ENCODE assay signal across 11 mouse cellular contexts in the genomic region with DNA sequence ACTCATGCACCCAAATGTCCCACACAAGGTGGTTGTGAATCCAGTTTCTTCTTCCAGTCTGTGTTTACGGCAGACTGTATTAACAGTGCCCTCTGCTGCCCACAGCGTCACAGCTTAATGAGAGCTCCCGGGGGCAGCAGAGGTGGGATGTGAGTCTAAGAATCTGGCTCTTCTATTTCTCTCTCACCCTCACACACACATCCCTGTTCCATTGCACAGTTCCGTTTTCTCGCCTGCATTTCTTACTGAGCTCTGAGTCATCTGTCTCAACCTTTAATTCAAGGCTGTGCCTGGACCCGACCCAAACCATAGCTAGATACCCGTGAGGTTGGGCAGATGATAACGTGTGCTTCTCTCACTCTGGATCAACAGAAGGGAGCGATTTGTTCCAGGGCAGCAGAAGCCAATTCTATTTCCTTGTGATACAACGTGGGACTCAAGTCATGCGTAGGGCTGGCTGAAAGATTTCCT. TPM values are rescaled to one million over a fixed set of nuclear protein-coding genes. Genes with fewer than 3 reads are reported as not detected.
DNase-seq lines count a peak whose midpoint lies in the region; ATAC-seq and TF ChIP-seq lines count a peak whose summit lies in the region.
"Had no signal": no experiment of that assay in that cellular context is flagged by ENCODE, and none has a peak within 500 bp of the region (broad histone marks: within the 10 kb centered on the region; RNA-seq: fewer than 3 reads in every experiment).

No protein-coding gene starts in this region.

- H3K4me2 ChIP-seq in forebrain, postnatal 0 days (ENCODE audit: low read depth) = no peak overlapping the region
- no peak overlapping the region for H3K4me2 ChIP-seq in forebrain, embryonic 13.5 days
- H3K4me2 ChIP-seq in embryonic facial prominence, embryonic 14.5 days (ENCODE audit: low read depth, low read length) = no peak overlapping the region
- H3K4me2 ChIP-seq: embryonic facial prominence, embryonic 15.5 days; liver, embryonic 15.5 days; stomach, embryonic 15.5 days had no signal

- no peaks in the 10 kb centered on the region for H3K4me1 ChIP-seq in forebrain, postnatal 0 days (ENCODE audit: insufficient read depth)
- H3K4me1 ChIP-seq in forebrain, embryonic 13.5 days = no peaks in the 10 kb centered on the region
- H3K4me1 ChIP-seq in embryonic facial prominence, embryonic 14.5 days (ENCODE audit: control insufficient read depth, insufficient read depth, low read length) = no peaks in the 10 kb centered on the region
- H3K4me1 ChIP-seq: embryonic facial prominence, embryonic 15.5 days; liver, embryonic 15.5 days; stomach, embryonic 15.5 days had no signal

- no peak overlapping the region for H3K9ac ChIP-seq in forebrain, postnatal 0 days
- no peak overlapping the region for H3K9ac ChIP-seq in forebrain, embryonic 13.5 days
- H3K9ac ChIP-seq in embryonic facial prominence, embryonic 14.5 days (ENCODE audit: low read depth, low read length) = no peak overlapping the region
- H3K9ac ChIP-seq: embryonic facial prominence, embryonic 15.5 days; liver, embryonic 15.5 days; stomach, embryonic 15.5 days had no signal

- H3K27ac ChIP-seq in forebrain, postnatal 0 days (ENCODE audit: low read depth, low read length) = no peak overlapping the region
- H3K27ac ChIP-seq in forebrain, embryonic 13.5 days = no peak overlapping the region
- H3K27ac ChIP-seq in embryonic facial prominence, embryonic 14.5 days (replicated peaks; ENCODE audit: low read depth, low read length) = no peak overlapping the region
- H3K27ac ChIP-seq: embryonic facial prominence, embryonic 15.5 days; liver, embryonic 15.5 days; stomach, embryonic 15.5 days had no signal

- 59% methylated on average over 11 of the region's 11 CpGs for WGBS in forebrain, postnatal 0 days
- 65% methylated on average over 11 of the region's 11 CpGs for WGBS in forebrain, embryonic 13.5 days
- 63% methylated on average over 11 of the region's 11 CpGs for WGBS in embryonic facial prominence, embryonic 14.5 days

- no peak overlapping the region for H3K4me3 ChIP-seq in forebrain, postnatal 0 days (ENCODE audit: low read depth, low read length)
- H3K4me3 ChIP-seq in forebrain, embryonic 13.5 days = no peak overlapping the region
- no peak overlapping the region for H3K4me3 ChIP-seq in embryonic facial prominence, embryonic 14.5 days (ENCODE audit: low read depth, low read length)
- H3K4me3 ChIP-seq: embryonic facial prominence, embryonic 15.5 days; liver, embryonic 15.5 days; stomach, embryonic 15.5 days had no signal

- no peaks in the 10 kb centered on the region for H3K36me3 ChIP-seq in forebrain, postnatal 0 days (ENCODE audit: insufficient read depth)
- H3K36me3 ChIP-seq in forebrain, embryonic 13.5 days (ENCODE audit: poor library complexity, severe bottlenecking) = no peaks in the 10 kb centered on the region
- no peaks in the 10 kb centered on the region for H3K36me3 ChIP-seq in embryonic facial prominence, embryonic 14.5 days (ENCODE audit: control insufficient read depth, insufficient read depth, low read length)
- H3K36me3 ChIP-seq: embryonic facial prominence, embryonic 15.5 days; liver, embryonic 15.5 days; stomach, embryonic 15.5 days had no signal

- no peaks in the 10 kb centered on the region for H3K27me3 ChIP-seq in forebrain, postnatal 0 days (ENCODE audit: insufficient read depth, low read length)
- H3K27me3 ChIP-seq in forebrain, embryonic 13.5 days = no peaks in the 10 kb centered on the region
- H3K27me3 ChIP-seq in embryonic facial prominence, embryonic 14.5 days (replicated peaks; ENCODE audit: control insufficient read depth, insufficient read depth, low read length) = no peaks in the 10 kb centered on the region
- H3K27me3 ChIP-seq: embryonic facial prominence, embryonic 15.5 days; liver, embryonic 15.5 days; stomach, embryonic 15.5 days had no signal

- TF ChIP-seq CTCF in forebrain, postnatal 0 days (IDR thresholded peaks at IDR 0.05; ENCODE audit: low read depth) = peak; percentile 56

- H3K9me3 ChIP-seq in forebrain, postnatal 0 days (ENCODE audit: low read length) = no peaks in the 10 kb centered on the region
- H3K9me3 ChIP-seq in forebrain, embryonic 13.5 days (replicated peaks) = no peaks in the 10 kb centered on the region
- H3K9me3 ChIP-seq in embryonic facial prominence, embryonic 14.5 days (ENCODE audit: control insufficient read depth, low read length) = no peaks in the 10 kb centered on the region
- H3K9me3 ChIP-seq: embryonic facial prominence, embryonic 15.5 days; liver, embryonic 15.5 days; stomach, embryonic 15.5 days had no signal

- DNase-seq in forebrain, postnatal 0 days = peak; percentile 76
- DNase-seq in Muller cell, postnatal 12 days (ENCODE audit: inconsistent ontology term) = peak; percentile 62
- peak; percentile 26 for DNase-seq in embryonic facial prominence, embryonic 14.5 days (ENCODE audit: low spot score)
- DNase-seq in layer of hippocampus, postnatal 14 days (ENCODE audit: low spot score in 2 of 2) = peak; percentile 20
- peak; percentile 80 for DNase-seq in telencephalon, adult 2 months (ENCODE audit: low read depth, low spot score)
- DNase-seq in liver = no peak
- no peak for DNase-seq in B cell, adult 2 months

- peak; percentile 79 for ATAC-seq in forebrain, postnatal 0 days
- no peak for ATAC-seq in forebrain, embryonic 13.5 days
- ATAC-seq in embryonic facial prominence, embryonic 14.5 days (ENCODE audit: low read depth) = no peak

RNA-seq across cellular contexts. Expression of a gene that starts 46.3 kb away (rescaled TPM):
- 119 and 127 TPM in 2 replicates for total RNA-seq in forebrain, postnatal 0 days (2014; rRNA removed)
- polyA plus RNA-seq in forebrain, postnatal 0 days (2015; fragmentation: Nextera tagmentation; extraction: Ambion mirVana) = 154 TPM in 2 replicates
- 36.1 and 49.5 TPM in 2 replicates for polyA plus RNA-seq in forebrain, embryonic 13.5 days (2015; fragmentation: Nextera tagmentation; extraction: Ambion mirVana)
- 24.3 and 24.4 TPM in 2 replicates for polyA plus RNA-seq in embryonic facial prominence, embryonic 14.5 days (2014; fragmentation: Nextera tagmentation; extraction: Ambion mirVana)
- total RNA-seq in layer of hippocampus, postnatal 14 days (2021) = 10 to 100 TPM; 56.4 to 66.1 TPM

Comparison
In these comparisons a context has a peak if more than half of its experiments do, and no peak if none do; other contexts are left out.
1. DNase-seq: peak in forebrain, postnatal 0 days (single experiment), Muller cell, postnatal 12 days (single experiment), embryonic facial prominence, embryonic 14.5 days (single experiment), layer of hippocampus, postnatal 14 days (2 of 2) and telencephalon, adult 2 months (single experiment); none in liver (single experiment) and B cell, adult 2 months (0 of 2).